Mouse (Mus musculus) kidney, postnatal 36 days (tissue): Measurements from ENCODE around the gene Ccnd2.

Experiments used
- DNase-seq, 2 experiments: peaks; one replicate each; pipeline ENCODE4 v3.0.0; 2021 to 2022; ENCODE audit warnings: mixed read lengths in 2 of 2

Ccnd2 gene

DNA sequence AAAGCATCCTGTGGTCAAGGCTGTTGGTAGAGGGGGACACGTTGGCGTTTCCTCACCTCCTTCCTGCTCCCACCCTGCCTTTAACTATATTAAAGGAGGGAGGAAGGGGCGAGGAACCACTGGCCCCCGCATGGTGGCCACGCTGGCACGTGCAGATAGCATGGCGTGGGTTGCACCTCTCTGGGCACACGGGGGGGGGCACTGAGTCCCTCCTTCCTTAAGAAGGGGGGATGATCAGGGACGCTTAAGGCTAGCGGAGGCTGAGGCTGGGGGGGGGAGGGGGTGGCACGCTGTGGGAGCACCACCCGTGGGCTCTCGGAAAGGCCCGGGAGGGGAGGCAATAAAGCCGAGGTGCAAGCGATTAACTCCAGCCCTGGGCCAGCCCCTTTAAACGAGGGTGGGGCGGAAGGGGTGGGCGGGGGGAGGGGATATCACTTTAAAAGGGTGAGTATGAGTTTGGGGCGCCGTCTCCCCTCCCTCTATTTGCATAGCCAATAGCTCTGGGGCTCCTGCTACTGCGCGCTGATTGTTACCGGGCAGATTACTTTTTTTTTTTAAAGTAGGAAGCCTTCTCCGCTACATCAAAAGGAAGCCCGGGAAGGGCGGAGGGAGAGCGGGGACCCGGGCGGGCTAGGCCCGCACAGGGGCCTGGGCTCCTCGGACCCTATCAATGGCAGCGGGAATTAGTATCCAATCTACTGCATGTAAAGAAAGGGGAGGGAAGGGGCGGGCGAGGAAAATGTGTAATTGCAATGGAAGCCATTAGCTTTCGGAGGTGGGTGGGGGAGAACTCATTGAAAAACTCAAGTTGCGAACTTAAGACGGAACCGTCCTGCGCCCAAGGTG lies at the start of gene Ccnd2:
Gene Ccnd2, minus strand, starts transcription at position 88 of the 846 bp plus-strand sequence.
- peak; percentile 69 to 82 for DNase-seq

DNA sequence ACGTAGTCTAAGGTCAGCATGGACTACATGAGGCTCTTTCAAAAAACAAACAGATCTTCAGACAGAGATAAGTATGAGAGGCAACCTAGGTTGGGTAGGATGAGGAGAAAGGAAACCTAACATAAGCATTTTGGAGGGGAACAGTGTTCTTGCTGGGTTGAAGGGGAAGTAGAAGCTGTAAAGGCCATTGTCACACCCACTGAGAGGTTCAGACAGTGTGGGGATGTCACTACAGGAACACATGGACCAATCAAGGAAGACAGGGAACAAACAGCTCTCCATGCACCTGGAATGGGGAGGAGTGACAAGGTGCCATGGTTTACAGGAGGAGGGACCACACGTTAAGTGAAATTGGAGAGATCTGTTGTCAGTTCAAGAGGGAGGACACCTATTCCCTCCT lies 45.0 kb upstream of the Ccnd2 start:
- no peak for DNase-seq

DNA sequence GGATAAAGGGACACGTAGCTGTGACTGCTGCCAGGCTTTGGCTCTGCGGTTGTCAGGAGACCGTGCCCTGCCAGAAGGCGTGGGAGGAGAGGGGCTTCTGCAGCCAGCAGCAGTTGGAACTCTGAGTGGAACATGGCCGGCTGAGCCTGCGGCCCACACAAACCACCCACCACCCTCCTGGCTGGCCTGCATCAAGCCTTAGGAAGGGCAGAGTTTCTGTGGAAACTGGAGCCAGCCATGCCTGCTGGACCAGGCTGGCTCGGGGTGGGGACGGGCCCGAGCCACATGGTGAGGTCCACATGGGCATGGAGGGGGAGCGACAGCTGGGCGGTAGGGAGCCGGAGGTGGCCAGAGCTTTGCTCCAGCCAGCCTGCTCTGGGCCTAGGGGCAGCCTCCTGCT lies 29.3 kb upstream of the Ccnd2 start:
- no peak for DNase-seq

DNA sequence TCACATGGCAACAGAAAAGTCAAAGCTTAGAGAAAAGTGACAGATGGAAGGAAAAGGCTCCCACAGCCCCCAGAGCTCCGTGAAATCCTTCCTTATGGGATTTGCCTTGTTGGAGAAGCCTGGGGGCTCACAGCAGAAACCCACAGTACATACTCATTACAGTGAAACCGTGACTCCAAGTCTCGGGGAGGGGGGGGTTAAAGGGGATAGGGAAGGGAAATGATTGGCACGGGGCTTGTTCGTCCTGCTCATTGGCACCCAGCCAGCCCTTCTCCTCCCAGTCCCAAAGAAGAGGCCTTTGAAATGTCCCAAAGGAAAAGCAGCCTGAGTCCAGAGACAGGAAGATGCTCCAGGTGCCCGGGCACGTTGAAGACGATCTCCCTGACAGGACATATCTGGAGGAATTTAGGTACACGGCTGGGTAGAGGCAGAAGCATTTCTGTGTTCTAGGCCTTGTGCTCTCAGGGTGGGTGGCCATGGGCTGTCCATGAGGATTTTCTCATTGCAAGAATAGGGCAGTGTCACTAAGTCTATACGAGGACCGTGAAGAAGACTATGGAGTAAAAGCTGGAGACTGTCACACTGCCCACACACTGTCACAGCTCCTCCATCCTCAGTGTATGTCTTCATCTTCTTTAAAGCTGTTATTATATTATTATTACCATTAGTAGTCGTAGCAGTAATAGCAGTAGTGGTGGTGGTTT lies 27.2 kb upstream of the Ccnd2 start:
- DNase-seq, result no peak

DNA sequence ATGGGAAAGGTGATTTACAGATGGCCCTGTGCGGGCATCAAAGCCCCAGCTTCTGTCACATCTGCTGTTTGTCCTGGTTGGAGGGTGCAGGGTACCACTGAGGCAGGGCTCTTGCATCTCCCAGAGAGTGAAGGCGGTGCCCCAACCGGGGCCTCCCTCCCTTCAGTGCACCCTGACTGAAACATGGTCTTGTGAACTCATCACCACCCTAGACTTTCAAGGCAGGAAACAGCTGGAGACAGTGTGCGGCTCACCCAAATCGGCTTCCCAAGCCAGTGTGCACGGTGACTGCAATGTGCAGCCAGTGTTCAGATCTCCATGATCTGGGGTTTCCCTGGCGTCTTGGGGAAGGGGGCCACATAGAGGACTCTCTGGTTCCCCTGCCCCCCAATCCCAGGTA lies 26.0 kb upstream of the Ccnd2 start:
- no peak for DNase-seq

DNA sequence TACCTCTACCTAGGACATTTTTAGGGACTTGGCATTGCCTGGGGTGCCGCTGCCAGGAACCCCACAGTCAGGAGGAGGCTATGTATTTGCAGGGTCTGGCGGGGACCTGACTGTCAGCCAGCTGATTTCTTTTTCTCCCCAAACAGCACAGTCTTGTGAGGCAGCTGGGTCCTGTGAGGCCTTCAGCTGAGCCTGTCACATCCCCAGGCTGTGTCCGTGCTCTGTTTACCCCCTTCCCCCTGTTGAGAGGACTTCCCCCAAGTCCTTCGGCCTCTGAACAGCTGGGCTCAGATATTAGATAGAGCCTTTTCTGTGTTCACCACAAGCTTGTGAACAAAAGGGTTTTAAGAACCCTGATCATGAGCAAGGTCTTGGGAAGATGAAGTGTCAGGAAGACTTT lies 25.4 kb upstream of the Ccnd2 start:
- DNase-seq, result no peak

DNA sequence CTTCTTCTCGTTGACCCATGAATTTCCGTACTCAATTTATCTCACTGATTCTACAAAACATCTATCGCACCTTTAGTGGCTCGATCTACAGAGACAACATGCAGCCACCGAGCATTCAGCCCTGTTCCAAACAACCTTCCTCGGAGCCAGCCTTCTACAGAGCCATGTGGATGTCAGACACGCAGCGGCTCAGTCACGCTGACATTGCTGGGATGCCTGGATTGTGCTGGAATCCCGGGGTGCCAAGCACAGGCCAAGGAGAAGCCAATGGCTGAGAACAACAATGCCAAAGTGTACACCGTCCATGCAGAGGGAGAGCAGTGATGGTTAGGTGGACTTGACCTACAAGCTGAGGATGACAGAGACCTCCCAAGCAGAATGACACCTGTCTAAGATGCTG lies 20.5 kb upstream of the Ccnd2 start:
- no peak for DNase-seq

DNA sequence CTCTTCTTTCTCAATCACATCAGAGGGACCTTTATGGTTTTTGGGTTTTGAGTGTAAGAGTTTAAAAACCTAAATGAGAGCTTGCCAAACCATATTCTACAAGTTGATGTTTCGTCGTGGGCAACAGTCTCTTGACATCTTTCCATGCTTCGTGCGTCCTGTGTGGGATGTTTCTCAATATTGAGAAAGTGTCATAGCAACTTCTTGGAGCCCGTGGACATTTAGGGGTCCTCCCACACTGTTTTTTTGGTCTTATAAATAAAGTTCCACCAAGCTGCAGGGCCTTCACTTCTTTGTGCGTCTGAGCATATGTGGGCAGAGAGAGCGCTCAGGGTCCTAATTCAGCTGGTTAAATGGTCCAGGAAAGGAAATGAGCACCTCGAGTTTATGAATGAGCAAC lies 18.7 kb upstream of the Ccnd2 start:
- DNase-seq, result no peak

DNA sequence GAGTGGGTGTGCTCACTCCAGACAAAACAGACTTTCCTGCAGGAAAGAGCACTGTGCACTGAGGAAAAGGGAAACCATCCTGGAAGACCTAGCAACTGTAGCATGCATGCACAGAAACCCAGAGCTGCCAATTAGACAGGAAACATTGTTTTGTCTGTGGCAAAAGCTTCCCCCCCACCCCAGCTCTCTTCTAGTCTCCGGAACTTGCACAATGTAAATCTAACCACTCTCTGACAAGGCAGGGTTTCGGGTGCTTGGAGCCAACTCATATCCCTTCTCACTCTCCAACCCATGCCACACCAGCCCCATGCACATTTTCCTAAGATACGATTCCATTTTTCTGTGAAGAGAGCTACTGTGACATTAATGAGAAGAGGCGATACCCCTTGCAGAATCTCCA lies 13.7 kb upstream of the Ccnd2 start:
- no peak for DNase-seq

DNA sequence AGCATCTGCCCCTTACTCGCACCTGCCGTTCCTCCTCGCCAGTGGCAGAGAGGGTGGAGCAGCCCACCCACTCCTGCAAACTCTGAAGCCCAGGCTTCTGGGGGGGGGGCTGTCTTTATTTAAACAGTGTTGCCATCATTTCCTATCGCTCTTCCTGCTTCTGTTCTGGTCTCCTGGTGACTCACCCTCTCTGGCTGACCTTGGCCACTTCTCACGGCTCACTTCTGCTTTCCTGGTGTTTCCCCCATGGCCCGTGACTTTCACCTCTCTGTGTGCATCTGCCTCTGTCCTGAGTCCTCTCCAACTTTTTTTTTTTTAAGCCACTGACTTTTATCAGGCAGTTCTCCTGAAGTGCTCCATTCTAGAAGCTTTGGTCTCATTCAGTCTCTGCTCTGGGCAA lies 10.8 kb upstream of the Ccnd2 start:
- peak; percentile 34 to 55 for DNase-seq

DNA sequence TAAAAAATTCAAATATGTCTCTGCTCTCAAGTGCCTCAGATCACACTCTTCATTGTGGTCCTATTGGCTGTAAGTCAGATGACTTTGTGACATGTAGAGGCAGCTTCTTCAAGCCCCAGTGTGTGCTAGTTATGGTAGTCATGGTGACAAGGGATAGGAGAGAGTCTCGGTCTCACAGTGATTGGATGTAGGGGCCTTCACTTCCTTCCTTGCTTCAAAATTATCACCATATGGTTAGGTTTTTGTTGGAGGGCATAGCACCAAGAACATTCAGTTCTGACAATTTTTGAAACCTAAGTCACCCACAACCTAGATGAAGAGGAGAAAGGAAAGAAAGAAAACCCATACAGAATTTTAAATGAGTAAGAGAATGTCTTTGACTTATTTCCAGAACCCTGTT lies 5.3 kb upstream of the Ccnd2 start:
- DNase-seq, result no peak

DNA sequence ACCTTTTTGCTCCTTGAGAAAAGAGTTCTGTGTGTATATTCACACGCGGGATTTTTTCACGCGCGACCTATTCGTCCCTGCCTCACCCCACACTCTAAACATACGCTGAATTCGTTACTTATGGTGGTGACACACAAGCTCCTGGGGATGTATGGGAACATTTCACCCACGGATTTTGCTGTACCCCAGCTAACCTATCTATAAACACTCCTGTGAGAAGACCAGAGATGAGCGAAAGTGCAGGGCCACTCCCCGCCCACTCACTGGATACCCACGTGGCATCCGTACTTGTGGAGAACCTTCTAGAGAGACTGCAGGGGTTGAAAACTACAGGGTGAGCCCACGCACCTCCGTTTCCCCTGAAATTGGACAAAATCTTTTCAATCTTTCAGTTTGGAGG lies 3.5 kb upstream of the Ccnd2 start:
- DNase-seq, result peak in 1 of 2 experiments; percentile 37

DNA sequence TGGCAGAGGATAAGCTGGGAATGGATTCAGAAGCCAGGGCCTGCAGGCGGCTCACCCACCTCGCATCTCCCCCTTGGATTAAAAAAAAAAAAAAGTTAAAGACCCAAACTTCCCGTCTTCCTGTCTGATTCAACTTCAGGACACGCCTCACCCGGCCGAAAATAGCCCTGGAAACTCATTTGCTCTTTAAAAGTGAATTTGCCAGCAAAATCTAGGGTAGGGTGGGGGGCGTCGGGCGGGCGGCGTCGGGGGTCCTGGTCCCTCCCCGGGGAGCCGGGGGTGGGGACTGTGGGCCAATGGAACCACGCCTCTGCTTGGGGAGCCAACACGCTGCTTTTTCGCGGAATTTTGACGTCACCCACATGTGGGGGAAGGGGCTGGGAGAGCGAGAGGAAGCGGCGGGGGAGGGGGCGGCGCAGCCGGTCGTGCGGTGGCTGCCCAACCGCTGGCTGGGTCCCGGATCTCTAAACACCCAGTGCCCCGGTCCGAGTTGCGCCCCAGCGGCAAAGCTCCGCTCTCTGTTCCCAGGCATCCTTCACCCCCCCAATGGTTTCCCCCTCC lies 2.8 kb upstream of the Ccnd2 start:
- peak; percentile 73 to 83 for DNase-seq

DNA sequence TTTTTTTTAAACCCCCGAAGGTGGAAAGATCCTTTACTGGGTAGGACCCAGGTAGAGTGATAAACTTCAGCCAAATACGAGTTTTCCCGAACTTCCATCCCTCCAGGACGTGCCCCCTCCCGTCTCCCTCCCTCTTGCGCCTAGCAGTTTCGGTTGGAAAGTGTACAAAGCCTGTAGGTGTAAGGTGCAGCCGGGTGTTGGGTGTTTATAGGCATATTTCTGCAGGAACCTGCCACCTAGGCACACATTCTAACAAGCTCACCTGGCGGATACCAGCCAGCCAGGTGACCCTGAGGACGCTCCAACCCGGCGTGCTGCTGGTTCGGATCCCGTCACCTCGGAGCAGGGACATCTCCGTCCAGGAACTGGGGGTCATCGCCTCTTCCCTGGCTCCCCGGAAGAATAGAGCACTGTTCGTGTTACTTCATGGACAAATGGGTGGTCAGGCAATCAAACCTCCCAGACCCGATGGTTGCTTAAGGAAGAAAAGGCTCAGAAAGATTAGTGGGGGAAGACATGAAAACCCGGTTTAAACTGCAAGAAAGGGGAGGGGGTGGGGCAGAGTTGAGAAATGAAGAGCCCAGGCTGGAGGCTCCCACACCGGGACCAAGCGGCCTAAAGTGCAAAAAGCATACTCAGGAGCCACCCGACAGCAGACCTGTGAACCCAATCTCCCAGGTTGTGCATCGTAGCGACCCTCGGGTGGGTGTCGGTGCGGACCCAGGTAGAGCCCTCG lies 2.1 kb upstream of the Ccnd2 start:
- DNase-seq, result peak in 1 of 2 experiments; percentile 13

DNA sequence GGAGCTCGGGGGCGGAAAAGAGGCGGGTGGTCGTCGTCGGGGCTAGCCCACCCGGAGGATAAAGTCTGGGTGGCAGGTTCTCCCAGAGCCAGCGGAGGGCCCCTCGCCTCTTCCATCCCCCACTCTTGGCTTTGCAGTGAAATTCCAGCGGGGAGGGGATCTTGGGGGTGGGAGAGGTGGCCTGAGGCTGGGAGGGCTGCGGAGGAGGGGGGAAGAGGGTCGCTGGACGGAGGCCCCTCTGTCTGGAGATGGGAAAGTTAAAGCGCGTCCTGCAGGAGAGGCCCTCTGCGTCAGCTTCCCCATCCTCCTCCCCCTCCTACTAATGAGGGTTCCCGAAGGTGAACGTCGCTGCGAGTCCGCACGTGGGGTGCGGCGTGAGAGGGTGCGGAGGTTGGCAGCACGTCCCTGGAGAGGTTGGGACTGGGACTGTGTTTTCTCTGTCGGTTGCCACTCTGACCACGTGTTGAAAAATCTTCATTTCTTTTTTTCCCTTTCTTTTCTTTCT lies 1.4 kb upstream of the Ccnd2 start:
- peak in 1 of 2 experiments; percentile 53 for DNase-seq

DNA sequence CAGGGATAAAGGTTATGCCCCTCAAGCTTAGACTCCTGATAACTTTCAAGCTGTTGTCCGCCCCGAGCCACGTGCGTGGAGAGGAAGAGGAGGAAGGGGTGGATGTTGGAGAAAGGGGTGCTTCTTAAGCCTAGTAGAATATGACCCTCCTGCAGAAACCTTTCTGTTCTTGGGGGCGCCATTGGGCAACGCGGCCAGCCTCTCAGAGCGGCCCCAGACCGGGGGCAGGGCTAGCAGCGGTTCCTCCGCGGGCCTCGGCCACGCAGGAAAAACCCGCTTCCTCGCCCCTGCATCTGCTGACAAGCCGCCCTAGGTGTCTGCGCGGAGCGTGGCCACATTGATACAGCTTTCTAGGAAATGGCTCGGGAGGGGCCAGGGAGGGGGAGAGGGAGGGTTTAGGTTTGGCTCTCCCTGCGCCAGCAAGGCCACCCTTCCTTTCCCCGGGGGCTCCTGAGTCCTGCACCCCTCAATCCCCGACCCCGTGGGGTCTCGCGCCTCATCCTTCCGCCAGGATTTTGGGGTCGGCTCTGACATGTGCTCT lies 358 bp downstream of the Ccnd2 start:
- DNase-seq, result peak; percentile 35 to 59

DNA sequence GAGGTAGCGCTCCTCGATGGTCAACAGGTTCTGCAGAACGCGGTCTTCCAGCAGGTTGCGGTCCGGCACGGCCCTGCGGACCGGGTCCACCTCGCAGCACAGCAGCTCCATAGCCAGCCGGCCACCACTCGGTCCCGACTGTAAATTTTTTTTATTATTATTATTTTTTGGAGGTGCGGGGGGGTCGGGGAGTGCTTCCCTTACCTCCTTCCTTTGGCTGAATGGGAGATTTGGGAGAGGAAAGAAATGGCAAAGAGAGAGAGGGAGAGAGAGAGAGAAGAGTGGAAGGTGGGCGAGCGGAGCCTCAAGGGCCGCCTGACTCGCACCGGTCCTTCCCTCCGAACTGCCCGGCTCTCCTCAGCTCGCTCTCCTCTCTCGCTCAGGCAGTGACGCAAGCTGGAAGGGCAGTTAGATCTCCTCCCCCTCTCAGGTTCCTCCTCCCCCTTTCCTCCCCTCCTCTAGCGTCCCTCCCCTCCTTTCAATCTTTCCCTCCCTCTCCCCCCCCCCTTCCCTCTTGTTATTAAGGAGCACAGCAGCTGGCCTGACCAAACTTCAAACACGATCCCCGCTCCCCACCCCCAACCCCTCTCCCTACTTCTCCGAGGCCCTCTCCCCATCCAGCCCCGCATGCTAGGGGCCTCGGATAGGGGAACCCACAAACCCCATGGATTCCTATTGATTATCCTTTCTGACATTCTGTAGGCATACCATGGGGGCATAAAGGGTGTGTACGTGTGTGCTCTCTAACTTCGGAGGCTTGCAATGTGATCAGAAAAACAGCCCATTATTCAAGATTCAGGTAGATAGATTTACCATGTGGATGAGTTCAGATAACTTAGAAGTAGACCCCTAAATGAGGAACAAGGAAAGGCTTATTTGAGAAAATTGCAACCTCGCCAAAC lies 1.1 kb downstream of the Ccnd2 start:
- DNase-seq, result peak; percentile 72 to 78

DNA sequence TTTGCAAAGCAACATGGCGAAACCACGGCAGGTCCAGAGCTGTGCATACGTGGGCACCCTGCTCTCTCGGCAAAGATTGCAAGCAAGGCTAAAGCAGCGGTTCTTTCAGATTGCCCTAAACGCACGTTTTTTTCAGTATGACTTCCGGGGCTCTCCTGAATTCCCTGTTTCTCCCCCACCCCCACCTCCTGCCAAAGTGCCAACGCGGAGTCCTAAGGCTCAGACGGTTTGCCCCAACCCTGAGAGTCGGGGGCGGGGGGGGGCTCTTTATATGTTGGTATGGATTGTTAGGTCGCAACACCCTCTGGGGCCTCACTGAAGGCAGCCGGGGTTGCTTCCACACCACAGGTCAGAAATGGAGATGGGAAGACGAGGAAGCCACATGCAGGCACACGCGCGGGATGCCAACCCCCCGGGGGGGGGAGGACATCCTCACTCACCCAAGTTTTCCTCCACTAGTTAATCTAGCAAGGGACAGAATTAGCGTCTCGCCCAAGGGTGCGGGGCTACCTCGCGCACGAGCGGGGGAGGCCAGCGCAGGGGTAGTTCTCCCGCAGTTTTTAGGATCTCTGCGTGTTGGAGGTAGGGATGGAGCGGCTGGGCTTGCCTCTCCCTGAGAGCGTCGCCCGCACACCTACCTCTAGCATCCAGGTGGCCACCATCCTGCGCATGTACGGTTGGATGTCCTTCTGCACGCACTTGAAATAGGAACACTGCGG lies 1.9 kb downstream of the Ccnd2 start:
- DNase-seq, result peak in 1 of 2 experiments; percentile 49

DNA sequence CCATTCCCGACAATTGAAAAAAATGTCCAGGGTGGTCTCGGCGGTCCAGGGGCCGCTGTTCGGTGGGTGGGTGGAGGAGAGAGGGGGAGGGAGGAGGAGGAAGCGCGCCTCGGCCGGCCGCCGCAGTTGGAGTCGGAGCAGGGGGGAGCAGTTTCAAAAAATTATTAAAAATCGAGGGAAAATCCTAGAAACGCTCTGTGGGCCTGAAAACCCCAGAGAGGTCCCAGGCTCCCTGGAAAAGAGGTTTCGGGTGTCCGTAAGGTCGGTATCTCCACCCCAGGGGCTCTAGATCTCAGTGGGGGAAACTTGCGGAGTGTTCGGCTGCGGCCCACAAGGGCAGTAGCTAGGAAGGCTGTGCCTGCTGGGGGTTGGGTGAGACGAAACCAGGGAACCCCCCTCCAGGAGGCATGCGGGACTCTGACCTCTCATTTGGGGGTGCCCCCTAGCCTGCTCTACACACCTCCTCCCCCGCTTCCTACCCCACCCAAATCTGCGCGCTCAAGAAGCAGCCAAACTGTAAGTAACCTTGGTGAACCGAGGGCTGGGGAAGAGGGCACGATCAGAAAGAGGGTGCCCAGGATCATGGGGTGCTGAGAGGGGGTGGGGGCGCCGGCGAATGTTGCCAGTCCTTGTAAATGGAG lies 2.6 kb downstream of the Ccnd2 start:
- DNase-seq, result peak in 1 of 2 experiments; percentile 39
